Mouse (Mus musculus) cerebellum, postnatal 10 days (tissue): ENCODE data around the gene Gm3147.
"Not testable (repeated sequence)": the region's sequence is repeated elsewhere in the genome, so short reads cannot be mapped to it uniquely, and the experiment has no call there.

Experiments used
- DNase-seq, 2 experiments: peaks; one replicate each; pipeline ENCODE4 v3.0.0; 2021; ENCODE audit warnings: mixed read lengths in 2 of 2

Gene Gm3147

DNA sequence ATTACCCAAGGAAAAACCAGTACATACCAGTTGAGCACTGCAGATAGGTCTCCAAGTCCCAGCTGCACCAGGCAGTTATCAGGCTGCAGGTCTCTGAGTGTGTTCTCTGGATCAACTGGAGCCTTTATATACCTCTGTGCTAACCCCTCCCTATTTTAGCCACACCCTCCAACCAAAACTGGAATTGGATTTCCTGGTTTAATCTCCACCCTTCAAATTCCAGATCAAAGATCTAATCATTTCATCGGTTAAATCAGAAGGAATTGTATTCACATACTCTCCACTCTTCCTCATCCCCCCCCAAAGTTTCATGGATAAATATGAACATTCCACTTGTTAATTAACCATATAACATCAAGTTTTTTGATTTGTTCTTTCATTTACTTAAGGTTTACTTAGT, at the start of gene Gm3147:
Gene Gm3147, minus strand, starts transcription at position 101 of the 400 bp plus-strand sequence.
- DNase-seq = not testable (repeated sequence)

DNA sequence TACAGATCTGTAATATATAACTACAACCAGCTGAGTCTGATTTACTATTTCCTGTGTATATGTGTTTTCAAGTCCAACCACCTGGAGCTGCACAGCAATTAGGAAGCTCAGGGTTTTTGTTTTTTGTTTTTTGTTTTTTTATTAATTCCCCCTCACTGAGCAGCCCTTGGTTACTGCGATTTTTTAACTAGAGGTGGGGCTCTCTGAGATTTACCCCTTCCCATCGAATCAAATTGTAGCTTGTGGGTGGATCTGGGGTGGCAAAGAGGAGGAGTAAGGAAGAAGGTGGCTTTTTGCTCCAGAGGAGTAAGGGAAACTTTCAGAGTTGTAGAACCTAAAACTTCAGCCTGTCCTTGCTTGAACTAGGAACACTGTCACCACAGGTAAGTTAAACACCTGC, 31.9 kb upstream of the Gm3147 start, which contains the start of gene Gm6205:
Gene Gm6205, plus strand, starts transcription at position 301 of the 400 bp plus-strand sequence.
- not testable (repeated sequence) for DNase-seq

DNA sequence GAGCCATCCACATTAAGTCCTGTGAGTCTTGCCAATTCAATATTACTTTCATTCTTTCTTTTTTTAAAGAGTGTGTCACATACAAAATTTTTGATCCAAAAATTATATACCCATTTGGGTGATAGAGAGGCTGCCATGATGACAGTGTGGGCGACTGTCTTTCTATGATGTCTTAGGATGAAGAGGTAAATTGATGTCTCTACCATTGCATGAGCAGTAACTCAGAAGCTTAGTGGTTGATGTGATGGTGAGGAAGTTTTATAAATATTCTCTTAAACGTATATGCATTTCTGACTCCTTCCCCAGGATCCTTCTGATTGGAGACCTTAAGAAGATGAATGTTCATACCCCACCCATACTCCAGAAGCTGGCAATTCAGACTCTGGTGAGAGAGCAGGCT, 7.5 kb upstream of the Gm3147 start, which contains the start of gene Gm6509:
Gene Gm6509, plus strand, starts transcription at position 301 of the 400 bp plus-strand sequence.
- not testable (repeated sequence) for DNase-seq
